Mouse (Mus musculus) heart, adult 2 months (tissue): ENCODE measurements around the gene Gm20388.

Source experiments
- CTCF ChIP-seq: fragments of 200-600 bp; IDR thresholded peaks from 2 replicates; pipeline ENCODE4 v1.8.1; 2022; ENCODE audit warnings: antibody characterized with exemption, mild to moderate bottlenecking, moderate library complexity
- EP300 ChIP-seq: fragments of 200-500 bp; IDR thresholded peaks from 2 replicates; pipeline ENCODE4 v1.6.1; 2011; ENCODE audit warnings: low read depth, low read length, control low read depth; ENCODE audit not compliant: insufficient read depth
- POLR2A ChIP-seq: fragments of 200-500 bp; IDR thresholded peaks from 2 replicates; pipeline ENCODE4 v1.6.1; 2011; ENCODE audit warnings: mild to moderate bottlenecking, low read depth, low read length, control low read depth; ENCODE audit not compliant: insufficient read depth

- TF ChIP-seq CTCF: peak; percentile 58
- TF ChIP-seq EP300: no peak
- no peak for TF ChIP-seq POLR2A
Measured at GRCm38 (mm10) chr8:122459218-122459900, 2548.7 kb downstream of the Gm20388 start.
